Mouse (Mus musculus) stomach, postnatal 0 days (tissue): ENCODE measurements at regions not wholly inside any gene's neighbourhood (a gene's known extent, or its start where the extent isn't known, plus 50 kb on each side); places are given as distances from the start of the nearest gene placed in this dataset.

Experiments used
- ATAC-seq: fragments of 200-750 bp; cut with Nextera tagmentation; 2 replicates; pipeline ENCODE4 v1.8.0; 2017; ENCODE audit not compliant: low FRiP score, low TSS enrichment
- DNase-seq: peaks from one replicate; pipeline ENCODE4 v3.0.0-alpha.2; 2016; ENCODE audit warnings: low spot score
- H3K27ac ChIP-seq: fragments of 300-500 bp; sonication (generic); replicated peaks from 2 replicates; pipeline ENCODE4 v1.5.1; 2014; ENCODE audit warnings: mild to moderate bottlenecking, control low read depth
- H3K27me3 ChIP-seq: fragments of 300-500 bp; sonication (generic); 2 replicates; pipeline ENCODE4 v1.6.1; 2014; ENCODE audit warnings: low read length; ENCODE audit not compliant: control insufficient read depth, insufficient read depth
- H3K36me3 ChIP-seq: fragments of 300-500 bp; sonication (generic); 2 replicates; pipeline ENCODE4 v1.6.1; 2014; ENCODE audit warnings: low read length, mixed read lengths; ENCODE audit not compliant: control insufficient read depth, insufficient read depth
- H3K4me1 ChIP-seq: fragments of 300-500 bp; sonication (generic); replicated peaks from 2 replicates; pipeline ENCODE4 v1.6.1; 2014; ENCODE audit warnings: antibody characterized with exemption; ENCODE audit not compliant: control insufficient read depth, insufficient read depth
- H3K4me2 ChIP-seq: fragments of 300-500 bp; sonication (generic); replicated peaks from 2 replicates; pipeline ENCODE4 v1.6.1; 2014; ENCODE audit warnings: low read depth, mild to moderate bottlenecking, control low read depth, moderate library complexity
- H3K4me3 ChIP-seq: fragments of 300-500 bp; sonication (generic); 2 replicates; pipeline ENCODE4 v1.5.1; 2014; ENCODE audit warnings: low read depth, low read length, control low read depth
- H3K9ac ChIP-seq: fragments of 300-500 bp; sonication (generic); 2 replicates; pipeline ENCODE4 v1.6.1; 2014; ENCODE audit warnings: mild to moderate bottlenecking, low read length, control low read depth, mixed read lengths
- H3K9me3 ChIP-seq: fragments of 300-500 bp; sonication (generic); 2 replicates; pipeline ENCODE4 v1.6.1; 2016; ENCODE audit warnings: low read length; ENCODE audit not compliant: control insufficient read depth
- CTCF ChIP-seq: IDR thresholded peaks from 2 replicates; pipeline ENCODE4 v1.5.1; 2016; ENCODE audit warnings: antibody characterized with exemption, low read depth, mild to moderate bottlenecking, moderate library complexity
- EP300 ChIP-seq: optimal IDR thresholded peaks from 2 replicates; pipeline ENCODE3; 2016; ENCODE audit warnings: antibody characterized with exemption
- WGBS: fragments of 180-500 bp; shearing (Covaris S2); extraction: QIAGEN DNeasy Blood & Tissue Kit; methylation state at CpG from one replicate; pipeline ENCODE4 v1.1.7; 2014; 5-methylcytosine and 5-hydroxymethylcytosine counted together

- Histone ChIP-seq H3K36me3 (no peaks in the 10 kb centered on the region), H3K4me3 (no peak overlapping the region), H3K4me2 (no peak overlapping the region), H3K9ac (no peak overlapping the region), H3K27me3 (no peaks in the 10 kb centered on the region), H3K27ac (no peak overlapping the region), H3K4me1 (peaks cover under 1% of the 10 kb centered on the region; the same call in 1 of the 2 replicates), H3K9me3 (no peaks in the 10 kb centered on the region)
- WGBS = 46% methylated on average over 11 of the region's 11 CpGs
- ATAC-seq = no peak
- TF ChIP-seq EP300 (no peak), CTCF (peak; percentile 61)
- DNase-seq = peak; percentile 34
These were observed 162.6 kb downstream of the Rpl14 start for GRCm38 (mm10) chr9:120733681-120734465.

- Histone ChIP-seq H3K4me3 (no peak overlapping the region), H3K27ac (no peak overlapping the region), H3K27me3 (no peaks in the 10 kb centered on the region), H3K36me3 (no peaks in the 10 kb centered on the region), H3K4me2 (no peak overlapping the region), H3K9ac (no peak overlapping the region), H3K9me3 (no peaks in the 10 kb centered on the region), H3K4me1 (peaks cover 3% of the 10 kb centered on the region; the same call in 1 of the 2 replicates)
- DNase-seq (no peak), ATAC-seq (no peak)
- WGBS = 74% methylated on average over 7 of the region's 7 CpGs
- TF ChIP-seq EP300 (no peak), CTCF (no peak)
These were observed 164.0 kb downstream of the Rpl14 start for GRCm38 (mm10) chr9:120735217-120735616.

GRCm38 (mm10) chr9:120737956-120738355, 166.7 kb downstream of the Rpl14 start:
- Histone ChIP-seq H3K36me3 (no peaks in the 10 kb centered on the region), H3K4me3 (no peak overlapping the region), H3K27me3 (no peaks in the 10 kb centered on the region), H3K9me3 (no peaks in the 10 kb centered on the region), H3K9ac (no peak overlapping the region), H3K4me2 (no peak overlapping the region), H3K4me1 (peaks cover 3% of the 10 kb centered on the region; the same call in 1 of the 2 replicates), H3K27ac (peak overlapping the region; percentile 83; the same call in 1 of the 2 replicates)
- no peak for TF ChIP-seq EP300
- TF ChIP-seq CTCF = no peak
- DNase-seq = no peak
- peak; percentile 60; the same call in 1 of the 2 replicates for ATAC-seq
- WGBS = 24% methylated on average over 1 of the region's 1 CpGs

- Histone ChIP-seq H3K4me3 (no peak overlapping the region), H3K9me3 (no peaks in the 10 kb centered on the region), H3K36me3 (no peaks in the 10 kb centered on the region), H3K4me2 (no peak overlapping the region), H3K27ac (peak overlapping the region; percentile 83), H3K27me3 (no peaks in the 10 kb centered on the region), H3K4me1 (peaks cover 3% of the 10 kb centered on the region; the same call in 1 of the 2 replicates), H3K9ac (no peak overlapping the region)
- no peak for TF ChIP-seq EP300
- TF ChIP-seq CTCF = no peak
- ATAC-seq (peak; percentile 92), DNase-seq (peak; percentile 68)
- WGBS = 15% methylated on average over 14 of the region's 14 CpGs
These were observed 168.1 kb downstream of the Rpl14 start for GRCm38 (mm10) chr9:120739199-120739952.

GRCm38 (mm10) chr9:120739953-120740524, 168.8 kb downstream of the Rpl14 start:
- Histone ChIP-seq H3K27ac (peak overlapping the region; percentile 83), H3K9me3 (no peaks in the 10 kb centered on the region), H3K4me3 (no peak overlapping the region), H3K4me1 (peaks cover 3% of the 10 kb centered on the region; the same call in 1 of the 2 replicates), H3K27me3 (no peaks in the 10 kb centered on the region), H3K36me3 (no peaks in the 10 kb centered on the region), H3K9ac (no peak overlapping the region), H3K4me2 (no peak overlapping the region)
- ATAC-seq = no peak
- DNase-seq = no peak
- no peak for TF ChIP-seq EP300
- 35% methylated on average over 6 of the region's 6 CpGs for WGBS
